Mouse (Mus musculus) CD8-positive naive resting alpha-beta T cell, adult 2 months (primary cell): ENCODE measurements around the gene Nfib.

ENCODE experiments used
- DNase-seq, 2 experiments: peaks; one replicate each; pipeline ENCODE4 v3.0.0; 2022; ENCODE audit warnings: low read depth in 2 of 2, low spot score in 2 of 2

The Nfib gene

DNA sequence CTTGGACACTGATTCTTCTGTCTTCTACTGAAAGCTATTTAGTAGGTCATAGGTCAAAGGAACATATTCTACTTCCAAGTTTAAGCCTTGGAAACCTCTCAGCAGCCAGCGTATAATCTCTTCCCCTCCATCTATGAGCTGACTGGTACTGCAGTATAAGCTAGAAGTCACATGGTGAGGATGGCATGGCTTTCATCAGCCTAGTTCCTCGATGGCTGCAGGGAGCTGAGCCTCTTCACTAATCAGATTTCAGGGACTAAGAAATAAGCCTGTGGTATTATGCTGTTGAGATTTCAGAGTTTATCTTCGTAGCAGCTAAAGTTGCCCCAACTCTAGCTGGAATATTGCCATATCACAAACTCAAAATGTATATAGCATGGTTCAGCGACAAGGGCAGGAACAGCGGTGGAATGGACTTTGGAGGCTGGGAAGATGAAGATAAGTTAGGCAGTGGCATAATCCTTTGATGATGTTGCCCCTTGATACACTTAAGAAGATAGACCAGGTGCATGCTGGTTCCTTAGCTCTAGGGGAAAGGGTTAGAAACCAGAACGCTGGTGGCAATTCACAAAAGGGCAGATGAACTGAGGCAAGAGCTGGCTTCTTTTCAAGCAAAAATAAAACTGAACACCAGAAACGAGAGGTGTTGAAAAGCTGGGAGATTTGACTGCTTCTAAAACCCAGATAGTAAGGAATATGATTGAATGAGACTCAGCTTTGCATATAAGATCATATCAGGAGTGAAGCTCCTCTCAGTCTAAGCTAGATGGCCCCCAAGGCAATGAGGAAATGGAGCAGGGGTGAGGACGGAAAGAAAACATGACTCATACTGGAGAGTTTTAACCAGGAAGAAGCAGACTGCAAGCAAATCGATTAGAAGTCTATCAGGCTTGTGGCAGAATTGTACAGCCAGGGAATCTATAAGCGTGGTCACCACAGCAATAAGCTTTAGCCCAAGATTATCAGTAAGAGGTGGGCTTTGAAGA lies 111.6 kb downstream of the Nfib start:
- DNase-seq: no peak

DNA sequence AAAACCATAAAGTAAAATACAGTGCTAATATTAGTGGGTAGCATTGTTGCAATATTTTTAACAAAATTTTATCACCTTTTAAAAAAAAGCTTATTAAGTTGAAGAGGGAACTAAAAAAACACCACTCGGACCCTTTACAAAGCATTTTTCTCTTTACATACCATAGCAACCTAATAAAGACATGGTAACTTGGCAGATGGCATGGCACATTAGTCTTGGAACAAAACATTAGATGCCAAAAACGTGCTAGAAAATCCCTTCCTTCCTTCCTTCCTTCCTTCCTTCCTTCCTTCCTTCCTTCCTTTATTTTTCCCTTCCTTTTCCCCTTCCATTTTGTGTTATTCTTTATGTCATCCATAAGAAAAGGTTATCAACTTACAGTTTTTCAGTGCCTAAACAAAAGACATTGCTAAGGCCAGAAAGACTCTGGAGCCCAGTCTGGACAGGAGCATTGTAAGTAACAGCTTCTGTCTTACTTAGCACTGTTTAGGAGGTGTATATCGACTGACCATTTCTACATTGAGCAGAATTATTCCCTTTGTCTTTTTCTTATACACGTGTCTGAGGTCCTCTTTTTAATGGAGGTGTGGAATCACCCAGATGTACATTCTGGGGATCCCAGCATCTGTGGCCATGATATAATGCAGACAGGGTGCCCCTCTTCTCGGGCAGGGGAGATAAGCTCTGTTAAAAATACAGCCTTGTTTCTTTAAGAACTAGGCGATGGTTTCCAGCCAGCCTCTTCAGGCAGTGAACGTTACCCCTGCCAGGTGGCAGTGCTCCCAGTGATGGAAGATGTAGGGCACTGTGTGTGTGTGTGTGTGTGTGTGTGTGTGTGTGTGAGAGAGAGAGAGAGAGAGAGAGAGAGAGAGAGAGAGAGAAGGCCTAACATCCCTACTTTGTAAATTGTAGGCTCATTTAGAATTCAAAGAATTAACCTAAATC lies 113.2 kb downstream of the Nfib start:
- DNase-seq: no peak

DNA sequence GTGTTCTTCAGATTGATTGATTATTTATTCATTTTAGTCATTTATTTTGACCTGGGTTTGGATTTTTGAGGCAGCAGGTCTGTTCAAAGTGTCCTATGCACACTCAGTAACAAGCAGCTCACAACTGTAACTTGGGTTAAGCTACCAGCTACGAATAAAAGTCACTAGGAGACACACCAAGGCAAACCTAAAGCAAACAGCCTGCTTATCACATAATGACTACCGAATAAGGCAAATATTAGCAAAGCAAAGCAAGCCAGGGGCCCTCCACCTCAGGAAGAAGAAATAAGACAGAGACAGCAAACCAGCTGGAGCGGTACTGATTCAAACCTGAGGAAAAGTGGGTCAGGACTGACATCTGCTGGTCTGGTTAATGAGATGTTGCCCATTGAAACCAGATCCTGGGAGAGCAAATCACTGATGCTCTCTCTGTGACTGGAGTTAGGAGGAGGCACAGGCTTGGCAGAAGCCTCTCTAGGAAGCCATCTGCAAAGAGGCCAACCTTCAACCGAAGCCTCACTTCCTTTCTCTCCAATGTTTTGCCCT lies 116.1 kb downstream of the Nfib start:
- DNase-seq: no peak

DNA sequence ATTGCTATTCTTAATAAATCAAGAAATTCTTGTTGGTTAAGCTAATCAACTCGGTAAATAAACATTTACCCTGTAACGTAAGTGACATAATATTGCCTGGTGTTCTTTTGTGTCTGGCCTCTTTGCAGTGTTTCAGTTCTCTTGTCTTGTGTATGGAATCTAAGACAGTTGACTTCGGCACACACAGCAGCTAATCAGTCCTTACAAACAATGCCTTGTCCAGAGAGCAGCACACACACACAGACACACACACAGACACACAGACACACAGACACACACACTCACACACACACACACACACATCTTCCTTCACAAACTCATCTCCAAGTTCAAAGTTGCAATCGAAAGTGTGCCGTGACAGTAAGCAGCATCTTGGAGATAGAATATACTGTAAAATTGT lies 116.8 kb downstream of the Nfib start:
- no peak for DNase-seq

DNA sequence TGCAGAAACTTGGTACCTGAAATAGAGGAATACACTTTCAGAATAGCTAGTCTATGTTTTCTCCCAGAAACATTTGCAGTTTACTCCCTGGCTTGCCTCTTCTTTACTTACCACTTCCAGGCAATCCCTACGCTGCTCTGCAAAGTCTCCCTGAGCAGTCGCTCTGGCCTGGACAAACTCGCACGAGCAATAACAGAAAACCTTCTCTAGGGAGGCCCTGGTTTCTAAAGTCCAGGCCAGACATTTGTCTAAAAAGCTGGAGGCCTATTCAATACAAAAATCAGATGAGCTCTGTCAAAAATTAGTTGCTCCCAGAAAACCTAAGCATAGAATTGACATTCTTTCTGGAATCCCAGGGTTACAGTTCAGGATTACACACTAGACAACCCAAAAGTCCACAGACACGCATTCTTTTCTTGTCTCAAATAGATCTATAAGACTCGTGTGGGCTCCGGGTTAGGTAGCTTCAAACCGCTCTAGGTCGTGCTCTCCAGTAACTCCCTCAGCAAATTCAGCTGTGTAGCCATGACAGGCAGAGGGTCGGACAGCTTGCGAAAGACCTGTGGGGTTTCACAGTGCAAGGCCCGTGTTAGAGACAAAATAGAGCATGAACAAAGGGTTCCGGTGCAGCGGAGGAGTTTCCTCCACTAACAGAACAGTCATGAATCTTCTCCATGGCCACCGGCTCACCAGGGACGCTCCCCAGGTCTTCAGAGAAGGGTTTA lies 118.2 kb downstream of the Nfib start:
- no peak for DNase-seq

DNA sequence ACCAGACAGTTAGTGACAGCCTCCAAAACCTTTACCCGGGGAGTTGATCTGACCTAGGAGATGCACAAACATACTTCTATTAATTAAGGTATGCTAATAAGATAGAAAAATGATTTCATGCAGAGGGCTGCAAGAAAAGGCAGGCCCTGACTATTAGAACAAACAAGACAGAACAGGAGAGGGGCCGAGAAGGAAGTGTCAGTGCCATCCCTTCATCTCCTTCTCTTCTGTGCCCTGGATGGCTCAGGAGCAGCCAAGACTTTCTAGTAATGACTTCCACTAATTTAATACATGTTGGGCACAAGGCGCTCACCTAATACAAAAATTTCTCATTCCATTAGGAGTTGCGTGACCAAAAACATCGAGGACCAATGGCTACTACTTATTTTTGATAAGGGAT lies 118.9 kb downstream of the Nfib start:
- DNase-seq: no peak

DNA sequence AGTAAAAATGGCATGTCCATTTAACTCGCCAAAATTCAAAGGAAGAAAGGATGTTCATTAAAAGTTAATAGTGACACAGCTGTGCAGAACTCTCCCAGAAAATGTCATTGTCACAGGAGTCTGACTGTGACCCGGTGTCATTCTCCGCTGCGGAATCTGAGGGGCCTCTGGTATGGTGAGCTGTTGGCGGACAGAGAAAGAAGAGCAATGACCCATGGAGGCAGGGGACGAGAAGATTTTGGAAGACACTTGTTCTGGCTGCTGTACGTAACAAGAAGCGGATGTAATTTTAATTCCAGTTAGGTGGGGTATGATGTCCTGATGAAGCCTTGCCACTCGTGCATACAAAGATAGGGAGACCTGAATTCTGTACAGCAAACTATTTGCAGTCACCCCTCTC lies 120.0 kb downstream of the Nfib start:
- DNase-seq: no peak

DNA sequence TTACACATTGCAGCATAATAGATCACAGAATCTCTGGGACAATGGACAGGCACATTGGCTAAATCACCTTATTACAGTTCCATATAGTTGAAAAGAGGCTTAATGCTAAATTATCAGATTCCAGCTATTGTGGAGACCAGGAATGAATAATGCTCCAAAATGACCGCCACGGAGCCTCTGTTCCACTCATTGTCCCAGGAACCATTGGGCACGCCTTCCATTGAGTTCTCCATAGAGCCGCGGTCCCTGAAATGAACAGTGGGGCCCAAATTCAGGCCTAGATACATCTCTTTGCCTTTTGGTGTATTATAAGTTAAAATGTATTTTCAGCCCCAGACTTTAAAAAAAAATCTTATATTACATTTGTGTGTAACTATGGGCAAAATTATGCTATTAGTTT lies 120.5 kb downstream of the Nfib start:
- no peak for DNase-seq

DNA sequence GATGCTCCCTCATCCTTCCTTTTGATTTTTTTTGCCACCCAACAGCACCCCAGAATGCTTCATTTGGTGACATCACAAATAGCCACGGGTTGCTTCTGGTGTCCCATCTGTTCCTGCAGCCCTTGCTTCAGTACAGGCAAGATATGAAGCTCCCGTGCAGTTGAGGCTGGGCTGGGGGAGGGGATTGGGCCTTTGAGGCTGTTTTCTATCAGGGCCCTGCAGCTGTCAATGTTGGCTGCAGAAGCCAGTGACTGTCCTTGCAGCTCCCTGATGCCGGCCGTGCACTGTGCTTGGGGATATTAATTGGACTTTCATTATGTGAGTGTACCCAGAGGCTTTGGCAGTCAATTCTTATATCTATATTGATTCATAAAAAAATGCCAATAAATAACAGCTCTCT lies 121.0 kb downstream of the Nfib start:
- no peak for DNase-seq

DNA sequence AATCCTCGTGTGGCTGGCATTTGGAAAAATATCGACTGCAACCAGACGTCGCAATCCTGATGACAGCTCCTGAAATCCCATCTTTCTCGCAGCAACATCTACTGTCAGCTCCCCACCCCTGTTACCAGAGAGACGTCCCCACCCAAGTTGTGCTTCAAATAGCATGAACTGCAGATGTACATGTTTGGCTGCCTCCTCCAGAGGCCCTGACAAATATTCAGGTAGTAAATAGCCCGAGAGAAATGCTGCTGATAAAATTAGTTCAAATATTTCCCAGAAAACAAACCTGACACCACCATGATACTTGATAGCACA lies 132.3 kb downstream of the Nfib start:
- DNase-seq: no peak

DNA sequence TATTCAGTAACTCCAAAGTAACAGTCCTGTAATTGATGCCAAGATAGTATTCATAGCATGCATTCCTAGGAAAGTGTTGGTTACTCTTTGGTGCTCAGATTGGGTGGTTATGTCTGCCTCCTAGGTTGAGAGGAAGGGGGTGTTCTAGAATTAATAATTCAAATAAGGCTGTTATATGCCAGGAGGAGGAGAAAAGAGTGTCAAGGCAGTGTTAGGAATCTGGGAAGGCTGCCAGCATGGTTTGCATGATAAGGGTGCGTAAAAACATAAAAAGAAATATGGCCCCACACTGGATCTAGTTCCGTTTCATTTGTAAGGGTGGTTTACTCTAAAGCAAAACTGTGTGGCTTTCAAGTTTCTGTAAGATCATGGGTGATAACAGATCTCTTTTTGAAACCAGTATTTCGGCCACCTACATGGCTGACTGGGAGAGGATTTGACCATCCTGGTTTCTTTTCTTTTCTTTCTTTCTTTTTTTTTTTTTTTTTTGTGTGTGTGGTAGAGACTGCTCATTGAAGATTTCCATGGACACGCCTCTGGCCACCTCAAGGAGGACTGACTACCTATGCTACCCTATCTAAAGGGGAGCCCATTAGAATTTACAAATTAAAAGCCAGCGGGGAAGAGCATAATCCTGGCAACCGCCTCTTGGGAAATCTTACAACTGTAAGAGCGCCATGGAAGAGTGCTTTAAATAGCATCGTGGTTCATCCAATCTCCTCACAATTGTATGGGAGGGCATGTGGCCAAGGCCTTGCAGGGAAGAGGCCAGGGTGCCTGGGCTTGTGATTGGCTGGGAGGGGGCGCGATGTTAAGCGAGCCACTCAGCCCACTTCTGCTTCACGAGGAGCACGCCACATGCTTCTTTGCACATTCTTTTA lies 132.9 kb downstream of the Nfib start:
- DNase-seq: no peak

DNA sequence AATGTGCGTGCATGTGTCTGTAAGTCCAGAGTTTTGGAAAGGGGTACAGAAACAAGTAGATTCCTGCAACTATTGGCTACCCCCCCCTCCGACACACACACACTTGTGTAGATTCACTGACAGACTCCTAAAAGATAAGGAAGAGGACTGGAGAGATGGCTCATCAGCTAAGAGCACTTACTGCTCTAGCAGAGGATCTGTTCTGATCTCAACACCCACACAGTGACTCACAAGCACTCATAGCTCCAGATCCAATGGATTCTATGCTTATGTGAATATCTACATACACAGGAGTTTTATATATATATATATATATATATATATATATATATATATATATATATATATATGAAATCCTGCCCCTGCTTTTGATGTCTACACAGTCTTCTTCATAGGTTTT lies 146.7 kb downstream of the Nfib start:
- no peak for DNase-seq

DNA sequence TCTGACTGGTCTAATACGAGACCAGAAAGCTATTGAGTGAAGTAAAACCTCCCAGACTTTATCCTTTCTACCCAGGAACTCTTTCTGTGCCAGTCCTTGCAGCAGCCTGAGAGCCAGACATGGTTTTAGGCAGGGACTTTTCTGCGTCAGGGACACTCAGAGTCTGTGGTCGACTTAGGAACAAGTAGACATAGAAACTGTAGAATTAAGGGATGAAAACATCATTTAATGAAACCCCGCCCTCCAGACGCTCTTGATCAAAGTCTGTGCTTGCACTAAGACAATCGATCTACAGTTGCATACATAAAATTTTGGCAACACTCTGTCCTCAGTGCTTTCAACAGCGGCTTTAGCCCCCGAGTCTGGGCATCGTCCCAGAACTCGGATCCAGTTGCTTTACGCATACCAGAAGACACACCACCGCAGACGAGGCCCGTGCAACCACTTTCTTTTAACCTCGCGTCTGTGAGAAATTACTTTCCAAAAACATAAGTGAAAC lies 149.8 kb downstream of the Nfib start:
- no peak for DNase-seq

DNA sequence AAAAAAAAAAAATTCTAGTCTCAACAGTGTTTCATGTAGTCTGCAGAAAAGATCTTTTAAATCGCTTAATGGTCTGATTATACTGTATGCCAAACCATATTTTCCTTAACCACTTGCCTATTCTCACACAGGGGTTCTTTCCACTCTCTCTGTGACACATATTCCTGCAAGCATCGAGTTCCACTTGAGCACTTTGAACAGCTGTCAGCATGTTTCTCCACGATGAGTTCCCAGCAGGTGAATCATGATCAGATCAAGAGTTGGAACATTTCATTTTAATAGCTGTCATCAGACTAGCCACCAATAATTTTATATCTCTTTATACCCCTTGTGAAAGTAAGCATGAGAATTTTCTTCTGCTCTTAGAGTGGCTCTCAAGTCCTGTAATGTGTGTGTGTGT lies 151.9 kb downstream of the Nfib start:
- DNase-seq: no peak

DNA sequence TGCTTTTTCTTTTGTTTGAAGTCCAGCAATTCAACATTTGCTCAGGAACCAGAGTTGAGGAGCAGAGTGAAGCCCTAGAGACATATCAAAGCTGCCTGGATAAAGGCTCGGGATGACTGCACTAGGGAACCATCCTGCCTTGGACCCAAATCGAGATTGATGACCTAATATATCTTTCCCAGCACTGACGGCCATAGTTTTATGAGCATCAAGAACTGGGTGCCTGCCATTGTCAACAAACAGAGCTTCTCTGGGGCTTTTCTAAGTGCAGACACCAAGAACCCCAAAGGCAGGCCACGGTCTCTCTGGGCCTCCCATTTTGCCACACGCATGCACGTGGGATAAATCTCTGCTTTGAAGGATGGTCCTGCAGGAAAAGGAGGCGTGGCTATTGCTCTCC lies 153.3 kb downstream of the Nfib start:
- DNase-seq: no peak

DNA sequence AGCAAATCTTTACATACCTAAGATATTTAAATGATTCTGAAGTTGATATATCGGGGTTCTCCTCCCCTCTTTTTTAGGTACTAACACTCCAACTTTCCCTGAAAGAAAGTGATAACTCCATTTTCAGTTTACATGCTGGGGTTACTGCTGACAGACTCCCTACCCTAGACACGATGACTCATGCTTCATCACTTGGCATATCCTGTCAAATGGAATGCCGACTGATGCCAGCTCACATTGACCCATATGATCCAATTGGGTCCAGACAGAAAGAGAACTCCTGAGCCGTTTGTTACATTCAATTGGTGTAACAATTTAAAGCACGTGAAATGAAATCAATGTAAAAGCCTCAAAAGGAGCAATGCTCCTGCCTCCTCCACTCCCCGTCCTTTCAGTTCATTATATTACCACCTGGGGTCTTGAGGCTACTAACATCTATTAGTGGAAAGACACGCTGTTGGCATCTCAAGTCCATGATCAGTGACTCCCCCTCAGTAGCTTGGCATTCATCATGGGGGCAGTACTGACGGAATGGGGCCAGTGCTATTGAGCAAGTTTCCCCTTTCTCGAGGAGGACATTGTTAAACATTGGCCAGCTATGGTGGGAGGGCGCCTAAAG lies 155.7 kb downstream of the Nfib start:
- no peak for DNase-seq

DNA sequence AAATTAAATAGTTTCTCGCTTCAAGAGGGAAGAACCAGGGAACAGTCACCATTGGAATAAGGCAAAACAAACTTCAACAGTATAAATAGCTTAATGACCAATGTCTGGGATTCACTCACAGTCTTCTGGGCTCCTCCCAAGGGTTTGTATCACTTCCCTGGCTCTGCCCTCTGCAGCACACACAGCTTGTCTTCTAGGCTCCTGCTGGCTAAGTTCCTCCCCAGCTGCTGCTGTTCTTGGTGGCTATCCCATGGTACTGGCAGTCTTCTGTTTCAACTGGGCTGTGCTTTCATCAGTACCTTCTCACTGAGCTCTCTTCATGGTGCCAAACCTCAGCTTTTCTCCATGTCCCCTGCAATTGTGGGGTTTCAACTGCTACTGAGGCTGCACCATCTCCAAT lies 157.3 kb downstream of the Nfib start:
- no peak for DNase-seq

DNA sequence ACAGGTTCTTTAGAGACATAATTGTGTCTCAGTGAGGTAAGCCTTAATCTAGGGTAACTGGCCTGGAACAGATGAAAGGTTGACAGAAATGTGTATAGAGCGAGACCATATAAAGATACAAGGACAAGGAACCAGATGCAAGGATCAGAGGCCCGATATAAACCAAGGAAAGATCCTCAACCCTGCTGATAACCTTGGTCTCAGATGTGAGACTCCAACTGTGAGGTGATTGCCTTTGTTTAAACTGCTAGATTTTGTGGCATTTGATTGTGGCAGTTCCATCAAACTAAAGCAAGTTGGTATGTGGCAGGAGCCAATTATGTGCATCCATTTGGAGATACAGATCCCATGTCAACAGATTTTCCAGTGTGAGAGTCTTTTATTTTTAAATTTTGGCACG lies 161.6 kb downstream of the Nfib start:
- no peak for DNase-seq

DNA sequence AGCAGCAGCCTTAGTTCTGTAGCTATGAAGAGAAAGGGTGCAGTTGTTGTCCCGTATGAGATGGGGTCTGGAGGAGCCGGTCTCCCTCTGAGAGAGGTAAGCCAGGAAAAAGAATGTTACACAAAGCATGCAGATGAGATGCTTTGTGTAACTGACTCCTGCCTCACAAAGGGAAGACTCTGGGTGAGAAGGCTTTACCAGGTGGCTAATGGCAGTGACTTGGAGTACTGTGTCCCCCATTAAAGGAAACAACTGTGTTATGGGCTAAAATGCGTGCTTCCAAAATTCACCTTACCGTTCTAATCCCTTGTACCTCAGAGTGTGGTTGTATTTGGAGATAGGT lies 162.2 kb downstream of the Nfib start:
- no peak for DNase-seq
